Mouse (Mus musculus): ENCODE data around the gene Ipo5. TPM values are rescaled to one million over a fixed set of nuclear protein-coding genes. Genes with fewer than 3 reads are reported as not detected.

Gene Ipo5
- polyA plus RNA-seq (2016; fragmentation: Nextera tagmentation; extraction: Ambion mirVana), result 147 and 158 TPM in 2 replicates

- under 1% methylated on average over 70 of the region's 83 CpGs for WGBS
- H3K4me3 ChIP-seq, result peak within 1 kb of the TSS; percentile 84
- H3K27ac ChIP-seq (replicated peaks), result peak within 1 kb of the TSS; percentile 93
- DNase-seq (ENCODE audit: low spot score), result peak; percentile 98
- H3K36me3 ChIP-seq, result peaks cover 12% of the 10 kb centered on the region
- H3K4me1 ChIP-seq, result peaks cover 42% of the 10 kb centered on the region
- no peaks in the 10 kb centered on the region for H3K27me3 ChIP-seq (ENCODE audit: low read depth, poor library complexity, severe bottlenecking)
- H3K9me3 ChIP-seq (replicated peaks), result no peaks in the 10 kb centered on the region
These were observed at the start of gene Ipo5 for GRCm38 (mm10) chr14:120910733-120911324. Gene Ipo5 (plus strand): TSS chr14:120911224.

GRCm38 (mm10) chr14:120863205-120863604 lies 47.8 kb upstream of the Ipo5 start:
- no peak for DNase-seq (ENCODE audit: low spot score)
- H3K36me3 ChIP-seq, result no peaks in the 10 kb centered on the region
- no peak overlapping the region for H3K27ac ChIP-seq (replicated peaks)
- 83% methylated on average over 3 of the region's 3 CpGs for WGBS
- H3K4me3 ChIP-seq, result no peak overlapping the region
- H3K9me3 ChIP-seq (replicated peaks), result peaks cover 24% of the 10 kb centered on the region; the same call in 1 of the 2 replicates
- H3K27me3 ChIP-seq (ENCODE audit: low read depth, poor library complexity, severe bottlenecking), result no peaks in the 10 kb centered on the region
- no peaks in the 10 kb centered on the region for H3K4me1 ChIP-seq

- H3K4me1 ChIP-seq, result no peaks in the 10 kb centered on the region
- no peak for DNase-seq (ENCODE audit: low spot score)
- H3K9me3 ChIP-seq (replicated peaks), result peaks cover 9% of the 10 kb centered on the region; the same call in 1 of the 2 replicates
- WGBS, result 88% methylated on average over 4 of the region's 4 CpGs
- no peaks in the 10 kb centered on the region for H3K27me3 ChIP-seq (ENCODE audit: low read depth, poor library complexity, severe bottlenecking)
- H3K27ac ChIP-seq (replicated peaks), result no peak overlapping the region
- H3K4me3 ChIP-seq, result no peak overlapping the region
- no peaks in the 10 kb centered on the region for H3K36me3 ChIP-seq
These were observed 46.1 kb upstream of the Ipo5 start for GRCm38 (mm10) chr14:120864896-120865295.

GRCm38 (mm10) chr14:120866573-120866972 lies 44.5 kb upstream of the Ipo5 start:
- Histone ChIP-seq H3K4me3 (no peak overlapping the region), H3K36me3 (no peaks in the 10 kb centered on the region), H3K4me1 (peaks cover 5% of the 10 kb centered on the region), H3K27ac (replicated peaks) (no peak overlapping the region), H3K9me3 (replicated peaks) (peaks cover 9% of the 10 kb centered on the region; the same call in 1 of the 2 replicates), H3K27me3 (ENCODE audit: low read depth, poor library complexity, severe bottlenecking) (no peaks in the 10 kb centered on the region)
- 93% methylated on average over 8 of the region's 8 CpGs for WGBS
- DNase-seq (ENCODE audit: low spot score), result no peak

- H3K4me3 ChIP-seq, result no peak overlapping the region
- H3K4me1 ChIP-seq, result peaks cover 5% of the 10 kb centered on the region
- no peaks in the 10 kb centered on the region for H3K36me3 ChIP-seq
- no peak overlapping the region for H3K27ac ChIP-seq (replicated peaks)
- no peak for DNase-seq (ENCODE audit: low spot score)
- peaks cover 9% of the 10 kb centered on the region; the same call in 1 of the 2 replicates for H3K9me3 ChIP-seq (replicated peaks)
- no peaks in the 10 kb centered on the region for H3K27me3 ChIP-seq (ENCODE audit: low read depth, poor library complexity, severe bottlenecking)
- WGBS, result 97% methylated on average over 5 of the region's 5 CpGs
These were observed 43.9 kb upstream of the Ipo5 start for GRCm38 (mm10) chr14:120867121-120867520.

GRCm38 (mm10) chr14:120868494-120868893 lies 42.5 kb upstream of the Ipo5 start:
- 87% methylated on average over 8 of the region's 8 CpGs for WGBS
- no peak for DNase-seq (ENCODE audit: low spot score)
- H3K27me3 ChIP-seq (ENCODE audit: low read depth, poor library complexity, severe bottlenecking), result no peaks in the 10 kb centered on the region
- H3K4me3 ChIP-seq, result no peak overlapping the region
- H3K36me3 ChIP-seq, result no peaks in the 10 kb centered on the region
- H3K4me1 ChIP-seq, result peaks cover 5% of the 10 kb centered on the region
- H3K27ac ChIP-seq (replicated peaks), result no peak overlapping the region
- 0 out of 2 replicates have a peak, but pooled peaks cover 4% of the 10 kb centered on the region for H3K9me3 ChIP-seq (replicated peaks)

GRCm38 (mm10) chr14:120870736-120871135 lies 40.3 kb upstream of the Ipo5 start:
- H3K4me3 ChIP-seq, result no peak overlapping the region
- 0 out of 2 replicates have a peak overlapping the region, but pooled peaks have one; percentile 19 for H3K27ac ChIP-seq (replicated peaks)
- H3K36me3 ChIP-seq, result no peaks in the 10 kb centered on the region
- 81% methylated on average over 5 of the region's 5 CpGs for WGBS
- H3K4me1 ChIP-seq, result peaks cover 5% of the 10 kb centered on the region
- 0 out of 2 replicates have a peak, but pooled peaks cover 4% of the 10 kb centered on the region for H3K9me3 ChIP-seq (replicated peaks)
- no peaks in the 10 kb centered on the region for H3K27me3 ChIP-seq (ENCODE audit: low read depth, poor library complexity, severe bottlenecking)
- DNase-seq (ENCODE audit: low spot score), result no peak

DNA sequence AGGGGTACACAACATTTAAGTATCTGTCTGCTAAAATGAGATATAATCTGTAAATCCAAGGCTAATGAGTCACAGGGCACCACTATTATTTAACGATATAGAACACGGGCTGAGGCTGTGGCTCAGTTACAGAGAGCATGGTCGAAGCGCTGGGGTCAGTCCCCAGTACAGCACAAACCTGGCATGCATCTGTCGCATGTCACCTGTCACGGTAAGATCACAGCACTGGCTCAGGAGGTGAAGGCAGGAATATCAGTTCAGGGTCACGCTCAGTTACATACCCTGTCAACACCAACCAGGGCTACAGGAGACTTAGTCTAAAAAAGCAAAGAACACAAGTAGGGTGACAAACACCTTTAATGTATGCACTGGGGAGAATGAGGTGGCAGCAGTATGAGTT lies 36.6 kb upstream of the Ipo5 start:
- H3K36me3 ChIP-seq, result no peaks in the 10 kb centered on the region
- H3K9me3 ChIP-seq (replicated peaks), result no peaks in the 10 kb centered on the region
- peaks cover 14% of the 10 kb centered on the region for H3K4me1 ChIP-seq
- H3K4me3 ChIP-seq, result no peak overlapping the region
- no peak for DNase-seq (ENCODE audit: low spot score)
- WGBS, result 95% methylated on average over 7 of the region's 7 CpGs
- H3K27me3 ChIP-seq (ENCODE audit: low read depth, poor library complexity, severe bottlenecking), result no peaks in the 10 kb centered on the region
- H3K27ac ChIP-seq (replicated peaks), result no peak overlapping the region

DNA sequence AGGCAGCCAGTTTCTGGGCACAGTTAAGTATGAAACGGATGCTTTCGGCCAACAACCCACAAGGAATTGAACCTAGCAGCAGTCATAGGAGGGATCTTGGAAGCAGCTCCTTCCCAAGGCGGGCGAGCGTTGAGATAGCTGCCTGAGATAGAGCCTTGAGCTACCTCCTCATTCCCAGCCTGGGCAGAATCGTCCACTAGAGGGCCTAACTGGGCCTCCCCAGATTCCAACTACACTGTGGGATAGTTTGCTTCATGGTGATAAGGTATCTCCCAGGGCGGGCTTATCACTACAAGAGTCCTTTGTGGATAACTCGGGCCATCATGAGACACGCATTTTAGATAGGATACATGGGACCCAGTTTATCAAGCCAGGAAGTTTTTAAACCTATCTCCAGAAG lies 35.9 kb upstream of the Ipo5 start:
- H3K27ac ChIP-seq (replicated peaks), result no peak overlapping the region
- DNase-seq (ENCODE audit: low spot score), result no peak
- H3K27me3 ChIP-seq (ENCODE audit: low read depth, poor library complexity, severe bottlenecking), result no peaks in the 10 kb centered on the region

DNA sequence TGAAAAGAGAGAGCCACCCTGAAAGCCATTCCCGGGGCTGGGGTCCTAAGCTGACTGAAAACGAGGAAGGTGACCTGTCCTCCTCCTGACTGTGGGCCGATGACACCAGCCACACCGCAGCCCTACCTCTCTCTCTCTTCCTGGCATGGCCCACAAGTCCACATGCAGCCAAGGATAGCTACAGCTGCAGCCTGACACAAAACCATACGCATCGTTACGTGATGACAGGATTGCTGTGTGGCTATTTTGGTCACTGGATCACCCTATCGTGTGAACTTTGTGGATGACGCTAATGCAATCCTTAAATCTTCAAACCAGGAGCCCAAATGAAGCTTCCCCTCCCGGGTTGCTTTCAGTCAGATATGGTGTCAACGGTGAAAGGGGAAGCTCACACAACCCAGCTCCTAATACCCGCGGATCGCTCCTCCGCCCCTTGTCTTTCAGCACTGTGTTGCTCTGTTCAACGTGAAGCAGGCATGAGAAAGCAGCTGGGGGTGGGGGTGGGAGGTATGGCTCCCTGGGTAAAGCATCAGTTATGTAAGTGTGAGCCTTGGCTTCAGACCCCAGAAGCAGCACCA lies 35.1 kb upstream of the Ipo5 start:
- H3K4me1 ChIP-seq, result peaks cover 15% of the 10 kb centered on the region
- H3K27me3 ChIP-seq (ENCODE audit: low read depth, poor library complexity, severe bottlenecking), result no peaks in the 10 kb centered on the region
- H3K9me3 ChIP-seq (replicated peaks), result no peaks in the 10 kb centered on the region
- no peak overlapping the region for H3K4me3 ChIP-seq
- H3K27ac ChIP-seq (replicated peaks), result no peak overlapping the region
- DNase-seq (ENCODE audit: low spot score), result no peak
- WGBS, result 88% methylated on average over 16 of the region's 16 CpGs
- H3K36me3 ChIP-seq, result no peaks in the 10 kb centered on the region

More for the DNA sequence above, 35.9 kb upstream of the Ipo5 start:
- H3K36me3 ChIP-seq, result no peaks in the 10 kb centered on the region
- 72% methylated on average over 9 of the region's 9 CpGs for WGBS
- no peaks in the 10 kb centered on the region for H3K9me3 ChIP-seq (replicated peaks)
- H3K4me3 ChIP-seq, result no peak overlapping the region
- H3K4me1 ChIP-seq, result peaks cover 19% of the 10 kb centered on the region

GRCm38 (mm10) chr14:120877147-120877546 lies 33.9 kb upstream of the Ipo5 start:
- Histone ChIP-seq H3K4me1 (peaks cover 14% of the 10 kb centered on the region), H3K9me3 (replicated peaks) (no peaks in the 10 kb centered on the region), H3K36me3 (no peaks in the 10 kb centered on the region), H3K27me3 (ENCODE audit: low read depth, poor library complexity, severe bottlenecking) (no peaks in the 10 kb centered on the region), H3K4me3 (no peak overlapping the region), H3K27ac (replicated peaks) (no peak overlapping the region)
- DNase-seq (ENCODE audit: low spot score), result no peak
- WGBS, result 82% methylated on average over 10 of the region's 10 CpGs

- H3K4me1 ChIP-seq, result peaks cover 14% of the 10 kb centered on the region
- H3K27ac ChIP-seq (replicated peaks), result peak overlapping the region; percentile 73
- WGBS, result 92% methylated on average over 2 of the region's 2 CpGs
- no peaks in the 10 kb centered on the region for H3K9me3 ChIP-seq (replicated peaks)
- DNase-seq (ENCODE audit: low spot score), result no peak
- H3K36me3 ChIP-seq, result no peaks in the 10 kb centered on the region
- no peaks in the 10 kb centered on the region for H3K27me3 ChIP-seq (ENCODE audit: low read depth, poor library complexity, severe bottlenecking)
- no peak overlapping the region for H3K4me3 ChIP-seq
These were observed 32.0 kb upstream of the Ipo5 start for GRCm38 (mm10) chr14:120879026-120879425.

GRCm38 (mm10) chr14:120880601-120881000 lies 30.4 kb upstream of the Ipo5 start:
- peaks cover 14% of the 10 kb centered on the region for H3K4me1 ChIP-seq
- WGBS, result 65% methylated on average over 2 of the region's 5 CpGs
- no peak overlapping the region for H3K4me3 ChIP-seq
- no peak overlapping the region for H3K27ac ChIP-seq (replicated peaks)
- no peaks in the 10 kb centered on the region for H3K27me3 ChIP-seq (ENCODE audit: low read depth, poor library complexity, severe bottlenecking)
- H3K9me3 ChIP-seq (replicated peaks), result no peaks in the 10 kb centered on the region
- DNase-seq (ENCODE audit: low spot score), result no peak
- H3K36me3 ChIP-seq, result no peaks in the 10 kb centered on the region

Measured in midbrain, embryonic 10.5 days (tissue).